Mouse (Mus musculus) myocyte (in vitro differentiated cells): Measurements from ENCODE around the gene Tbxas1. TPM values are rescaled to one million over a fixed set of nuclear protein-coding genes. Genes with fewer than 3 reads are reported as not detected.

Experiments
- H3K27me3 ChIP-seq: one replicate; pipeline ENCODE4 v1.6.1; 2011; ENCODE audit not compliant: control insufficient read depth, insufficient read depth, insufficient read length
- H3K36me3 ChIP-seq: one replicate; pipeline ENCODE4 v1.6.1; 2011; ENCODE audit not compliant: control insufficient read depth, insufficient read depth
- H3K4me2 ChIP-seq: one replicate; pipeline ENCODE4 v1.6.1; 2011; ENCODE audit warnings: low read depth, control low read depth
- H3K4me3 ChIP-seq: one replicate; pipeline ENCODE4 v1.5.1; 2011; ENCODE audit warnings: mild to moderate bottlenecking, control low read depth, moderate library complexity
- H3K79me2 ChIP-seq: one replicate; pipeline ENCODE4 v1.6.1; 2011; ENCODE audit not compliant: control insufficient read depth, insufficient read depth
- H3ac ChIP-seq: one replicate; pipeline ENCODE4 v1.6.1; 2011; ENCODE audit not compliant: control insufficient read depth, insufficient read length
- CEBPB ChIP-seq: IDR thresholded peaks from 2 replicates; pipeline ENCODE4 v1.6.1; 2011; ENCODE audit warnings: mild to moderate bottlenecking, moderate library complexity; ENCODE audit not compliant: poor library complexity, insufficient read depth, severe bottlenecking
- E2F4 ChIP-seq: IDR thresholded peaks from one replicate; pipeline ENCODE4 v1.6.1; 2011; ENCODE audit warnings: mild to moderate bottlenecking, control low read depth, moderate library complexity; ENCODE audit not compliant: insufficient read depth
- MAX ChIP-seq: IDR thresholded peaks from one replicate; pipeline ENCODE4 v1.6.1; 2011; ENCODE audit warnings: low read depth, mild to moderate bottlenecking, control low read depth
- MYOD1 ChIP-seq, 3 experiments: IDR thresholded peaks; one replicate each; pipeline ENCODE4 v1.6.1; 2011; ENCODE audit warnings: control low read depth in 2 of 3, low read depth in 2 of 3, mild to moderate bottlenecking in 2 of 3, moderate library complexity in 1 of 3; ENCODE audit not compliant: insufficient read length in 2 of 3, control insufficient read depth in 1 of 3
- MYOG ChIP-seq, 3 experiments: IDR thresholded peaks; one replicate each; pipeline ENCODE4 v1.6.1; 2011; ENCODE audit warnings: control low read depth in 2 of 3, low read depth in 2 of 3, mild to moderate bottlenecking in 2 of 3; ENCODE audit not compliant: insufficient read length in 2 of 3, control insufficient read depth in 1 of 3, insufficient read depth in 1 of 3
- POLR2A ChIP-seq: IDR thresholded peaks from one replicate; pipeline ENCODE4 v1.6.1; 2011; ENCODE audit warnings: low read depth, mild to moderate bottlenecking, control low read depth, moderate library complexity; ENCODE audit not compliant: insufficient read length
- POLR2AphosphoS2 ChIP-seq: IDR thresholded peaks from one replicate; pipeline ENCODE4 v1.6.1; 2011; ENCODE audit warnings: low read depth, control low read depth; ENCODE audit not compliant: insufficient read length
- REST ChIP-seq: IDR thresholded peaks from one replicate; pipeline ENCODE4 v1.6.1; 2011; ENCODE audit warnings: mild to moderate bottlenecking, control low read depth, moderate library complexity; ENCODE audit not compliant: insufficient read depth, insufficient read length
- SRF ChIP-seq: IDR thresholded peaks from one replicate; pipeline ENCODE4 v1.6.1; 2011; ENCODE audit warnings: low read depth; ENCODE audit not compliant: control insufficient read depth, insufficient read length
- TCF12 ChIP-seq: IDR thresholded peaks from one replicate; pipeline ENCODE4 v1.6.1; 2011; ENCODE audit warnings: mild to moderate bottlenecking, control low read depth; ENCODE audit not compliant: poor library complexity, insufficient read depth, severe bottlenecking
- TCF3 ChIP-seq: IDR thresholded peaks from one replicate; pipeline ENCODE4 v1.6.1; 2011; ENCODE audit warnings: low read depth, control low read depth; ENCODE audit not compliant: insufficient read length
- USF1 ChIP-seq: IDR thresholded peaks from one replicate; pipeline ENCODE4 v1.6.1; 2011; ENCODE audit warnings: low read depth, mild to moderate bottlenecking, control low read depth, moderate library complexity
- polyA plus RNA-seq: library from polyadenylated mRNA; unstranded; fragments of >200 nt; fragmentation: generic; extraction: Trizol; gene quantifications from one replicate; pipeline ENCODE4 v1.2.1, GENCODE M21; 2012; ENCODE audit warnings: missing spikeins

Tbxas1 gene
- polyA plus RNA-seq, 1 experiment: not detected

GRCm38 (mm10) chr6:38884482-38884881 is 9.3 kb downstream of the Tbxas1 start:
- Histone ChIP-seq H3K27me3 (no peaks in the 10 kb centered on the region), H3K79me2 (no peaks in the 10 kb centered on the region), H3ac (no peak overlapping the region), H3K36me3 (no peaks in the 10 kb centered on the region), H3K4me3 (no peak overlapping the region), H3K4me2 (no peak overlapping the region)
- TF ChIP-seq E2F4: no peak
- TF ChIP-seq MYOD1 (IDR thresholded peaks at IDR 0.05; ENCODE audit: control insufficient read depth in 1 of 3, insufficient read length in 2 of 3, low read depth in 2 of 3): no peak
- no peak for TF ChIP-seq TCF12
- no peak for TF ChIP-seq TCF3
- no peak for TF ChIP-seq SRF

- Histone ChIP-seq H3K79me2 (no peaks in the 10 kb centered on the region), H3K36me3 (no peaks in the 10 kb centered on the region), H3K27me3 (no peaks in the 10 kb centered on the region), H3K4me2 (no peak overlapping the region), H3K4me3 (no peak overlapping the region), H3ac (no peak overlapping the region)
- TF ChIP-seq MAX (no peak), USF1 (no peak), E2F4 (no peak), TCF12 (no peak), REST (no peak), MYOD1 (IDR thresholded peaks at IDR 0.05; ENCODE audit: control insufficient read depth in 1 of 3, insufficient read length in 2 of 3, low read depth in 2 of 3) (no peak), CEBPB (no peak), MYOG (IDR thresholded peaks at IDR 0.05; ENCODE audit: control insufficient read depth in 1 of 3, insufficient read depth in 1 of 3, insufficient read length in 2 of 3, low read depth in 2 of 3) (no peak), POLR2A (no peak), SRF (no peak), TCF3 (no peak), POLR2AphosphoS2 (no peak)
Observed at GRCm38 (mm10) chr6:38885132-38885531, 9.9 kb downstream of the Tbxas1 start.

GRCm38 (mm10) chr6:38887436-38887835 is 12.2 kb downstream of the Tbxas1 start:
- H3K4me3 ChIP-seq: no peak overlapping the region
- H3K4me2 ChIP-seq: no peak overlapping the region
- H3K27me3 ChIP-seq: no peaks in the 10 kb centered on the region
- no peak for TF ChIP-seq POLR2A
- TF ChIP-seq REST: no peak
- no peak for TF ChIP-seq USF1
- no peak for TF ChIP-seq MYOD1 (IDR thresholded peaks at IDR 0.05; ENCODE audit: control insufficient read depth in 1 of 3, insufficient read length in 2 of 3, low read depth in 2 of 3)
- TF ChIP-seq MYOG (IDR thresholded peaks at IDR 0.05; ENCODE audit: control insufficient read depth in 1 of 3, insufficient read depth in 1 of 3, insufficient read length in 2 of 3, low read depth in 2 of 3): no peak
- TF ChIP-seq POLR2AphosphoS2: no peak
- TF ChIP-seq TCF3: no peak
- TF ChIP-seq CEBPB: no peak
- TF ChIP-seq E2F4: no peak
- TF ChIP-seq TCF12: no peak
- no peak for TF ChIP-seq SRF
- TF ChIP-seq MAX: no peak
- no peaks in the 10 kb centered on the region for H3K79me2 ChIP-seq
- no peaks in the 10 kb centered on the region for H3K36me3 ChIP-seq
- no peak overlapping the region for H3ac ChIP-seq

- Histone ChIP-seq H3ac (no peak overlapping the region), H3K36me3 (no peaks in the 10 kb centered on the region)
- no peak for TF ChIP-seq USF1
- TF ChIP-seq SRF: no peak
- no peak for TF ChIP-seq MAX
- no peak for TF ChIP-seq POLR2A
- TF ChIP-seq TCF12: no peak
- no peak for TF ChIP-seq REST
- TF ChIP-seq POLR2AphosphoS2: no peak
- no peak for TF ChIP-seq MYOG (IDR thresholded peaks at IDR 0.05; ENCODE audit: control insufficient read depth in 1 of 3, insufficient read depth in 1 of 3, insufficient read length in 2 of 3, low read depth in 2 of 3)
- TF ChIP-seq TCF3: no peak
- TF ChIP-seq CEBPB: no peak
- TF ChIP-seq E2F4: no peak
- no peak for TF ChIP-seq MYOD1 (IDR thresholded peaks at IDR 0.05; ENCODE audit: control insufficient read depth in 1 of 3, insufficient read length in 2 of 3, low read depth in 2 of 3)
Observed at GRCm38 (mm10) chr6:38889156-38889555, 14.0 kb downstream of the Tbxas1 start.

GRCm38 (mm10) chr6:38892017-38892416 is 16.8 kb downstream of the Tbxas1 start:
- Histone ChIP-seq H3K27me3 (no peaks in the 10 kb centered on the region), H3ac (no peak overlapping the region), H3K36me3 (no peaks in the 10 kb centered on the region), H3K4me3 (no peak overlapping the region), H3K4me2 (peak overlapping the region; percentile 61), H3K79me2 (no peaks in the 10 kb centered on the region)
- no peak for TF ChIP-seq POLR2A

More at GRCm38 (mm10) chr6:38889156-38889555, 14.0 kb downstream of the Tbxas1 start:
- H3K79me2 ChIP-seq: no peaks in the 10 kb centered on the region
- no peak overlapping the region for H3K4me3 ChIP-seq
- H3K4me2 ChIP-seq: no peak overlapping the region
- H3K27me3 ChIP-seq: no peaks in the 10 kb centered on the region
